8 mouse cellular contexts compared by ENCODE assay signal in the genomic region with DNA sequence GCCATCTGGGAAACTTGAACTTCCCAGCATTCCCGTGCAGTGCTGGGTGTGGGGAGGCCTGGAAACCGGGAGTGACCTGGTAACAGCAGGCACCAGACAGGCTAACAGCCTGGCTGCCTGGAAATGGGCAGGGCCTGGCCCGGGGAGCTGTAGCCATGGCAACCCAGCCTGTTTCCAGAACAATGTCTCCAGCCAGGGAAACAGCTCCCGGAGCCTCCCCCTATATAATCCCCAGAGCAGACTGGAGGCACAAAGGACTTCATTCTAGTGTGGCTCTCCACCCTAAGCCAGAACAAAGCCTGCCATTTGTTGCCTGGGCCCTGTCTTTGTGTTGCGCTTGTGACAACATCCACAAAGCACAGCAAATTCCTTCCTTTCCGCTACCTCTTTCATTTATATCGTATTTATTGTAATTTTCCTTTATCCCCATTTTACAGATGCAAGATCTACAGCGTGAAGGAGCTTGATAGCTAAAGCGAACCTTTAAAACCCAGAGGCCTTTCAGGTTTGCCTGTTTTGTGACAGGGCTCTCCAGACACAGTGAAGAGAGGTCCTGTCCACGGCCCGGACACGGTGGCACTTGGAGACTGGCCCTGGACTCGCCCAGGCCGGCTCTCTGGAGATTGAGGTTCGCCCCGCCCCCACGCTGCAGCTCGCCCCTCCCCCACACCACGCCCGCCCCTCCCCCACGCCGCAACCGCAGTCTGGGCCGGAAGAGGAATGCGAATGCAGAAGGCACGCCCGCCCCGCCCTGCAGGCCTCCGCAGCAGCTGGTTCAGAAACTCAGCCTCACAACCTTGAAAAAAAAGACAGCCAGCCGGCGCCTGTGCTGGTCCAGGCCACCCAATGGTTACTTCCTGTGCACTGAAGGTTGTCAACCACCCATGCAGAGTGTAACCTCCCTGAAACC. TPM values are rescaled to one million over a fixed set of nuclear protein-coding genes. Genes with fewer than 3 reads are reported as not detected.
DNase-seq lines count a peak whose midpoint lies in the region.

No protein-coding gene starts in this region.

- DNase-seq in adrenal gland, adult 2 months: peak; percentile 85
- DNase-seq in embryo, embryonic 11.5 days (ENCODE audit: low read depth, low spot score): peak; percentile 80
- DNase-seq in gastrocnemius, postnatal 14 days: peak; percentile 90
- peak; percentile 72 for DNase-seq in induced T-regulatory cell, adult 2 months (ENCODE audit: low read depth)
- peak; percentile 83 to 93 for DNase-seq in left cerebral cortex, postnatal 10 days (ENCODE audit: extremely low spot score in 1 of 2, low spot score in 2 of 2)
- DNase-seq in right cerebral cortex, postnatal 10 days (ENCODE audit: low spot score in 2 of 2): peak; percentile 89 to 93
- DNase-seq in urinary bladder, postnatal 10 days (ENCODE audit: low spot score): peak; percentile 20

- intact Hi-C loops in gastrocnemius, postnatal 14 days (cut with DNase I; ENCODE audit: low total_unique reads): loop anchor here (2.0 kb wide), 1 partner anchor 46 kb away; no protein-coding TSS in a partner anchor
- intact Hi-C loops in left cerebral cortex, postnatal 10 days (cut with DNase I): no loop called here

- peaks cover 10% of the 10 kb centered on the region for H3K36me3 ChIP-seq in megakaryocyte, embryonic 14.5 days (replicated peaks; ENCODE audit: low read length)

- H3K4me1 ChIP-seq in megakaryocyte, embryonic 14.5 days: peaks cover 59% of the 10 kb centered on the region

- H3K4me3 ChIP-seq in megakaryocyte, embryonic 14.5 days (replicated peaks): peak overlapping the region; percentile 65

- H3K9me3 ChIP-seq in megakaryocyte, embryonic 14.5 days: no peaks in the 10 kb centered on the region

- H3K27me3 ChIP-seq in megakaryocyte, embryonic 14.5 days (replicated peaks): no peaks in the 10 kb centered on the region

RNA-seq across cellular contexts. Expression of gene Atf7ip, which starts 35.4 kb away (rescaled TPM):
- 10 to 100 TPM; 60.9 to 62.4 TPM for total RNA-seq in adrenal gland, adult 2 months (2021)
- polyA plus RNA-seq in adrenal gland, adult 2 months (2012; rRNA removed): 16.4 and 21.6 TPM in 2 replicates
- total RNA-seq in gastrocnemius, postnatal 14 days (2021): 10 to 100 TPM; 32.8 to 51.9 TPM
- total RNA-seq in left cerebral cortex, postnatal 10 days (2021): 100 to 1,000 TPM; 119 to 135 TPM
- polyA plus RNA-seq in megakaryocyte, embryonic 14.5 days (2012; ENCODE audit: insufficient read depth, low replicate concordance): 4.6 and 12.1 TPM in 2 replicates

RNA-seq across cellular contexts. Expression of gene E330021D16Rik, which starts 55.2 kb away (rescaled TPM):
- total RNA-seq in adrenal gland, adult 2 months (2021): not detected
- not detected in 2 replicates for polyA plus RNA-seq in adrenal gland, adult 2 months (2012; rRNA removed)
- total RNA-seq in gastrocnemius, postnatal 14 days (2021): not detected
- not detected for total RNA-seq in left cerebral cortex, postnatal 10 days (2021)
- not detected in 2 replicates for polyA plus RNA-seq in megakaryocyte, embryonic 14.5 days (2012; ENCODE audit: insufficient read depth, low replicate concordance)

Comparison
In these comparisons a context has a peak if more than half of its experiments do, and no peak if none do; other contexts are left out.
1. Peak in every context shown above with its lines: DNase-seq and H3K4me3 ChIP-seq.
2. DNase-seq: peak in every context shown above with its lines; median percentile 91 in right cerebral cortex, postnatal 10 days; 90 in gastrocnemius, postnatal 14 days; 88 in left cerebral cortex, postnatal 10 days; 85 in adrenal gland, adult 2 months; 80 in embryo, embryonic 11.5 days; 72 in induced T-regulatory cell, adult 2 months; 20 in urinary bladder, postnatal 10 days.